Mouse (Mus musculus): ENCODE results near the gene Cd248. TPM values are rescaled to one million over a fixed set of nuclear protein-coding genes. Genes with fewer than 3 reads are reported as not detected.
"Not testable (repeated sequence)": the region's sequence is repeated elsewhere in the genome, so short reads cannot be mapped to it uniquely, and the experiment has no call there.

The Cd248 gene
- total RNA-seq, 2 experiments from 2014 or later = 13.8 to 23.3 TPM

DNA sequence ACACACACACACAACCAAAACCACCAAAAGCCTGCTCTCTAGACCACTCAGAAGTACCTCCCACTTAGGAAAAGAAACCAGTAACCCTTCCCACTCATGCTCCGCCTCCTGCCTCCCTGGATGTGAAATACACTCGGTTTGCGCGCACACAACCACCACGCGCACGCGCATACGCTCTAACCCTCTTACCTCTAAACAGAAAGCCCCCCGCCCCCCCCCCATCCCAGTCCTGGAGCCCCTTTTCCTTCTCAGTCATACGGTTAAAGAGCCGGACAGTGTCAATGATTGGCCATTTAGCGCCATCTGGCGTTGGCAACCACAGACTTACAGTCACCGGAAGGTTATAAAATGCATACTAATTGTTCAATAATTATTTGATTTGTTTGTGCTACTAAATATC lies 5.2 kb downstream of the Cd248 start:
- DNase-seq = no peak

DNA sequence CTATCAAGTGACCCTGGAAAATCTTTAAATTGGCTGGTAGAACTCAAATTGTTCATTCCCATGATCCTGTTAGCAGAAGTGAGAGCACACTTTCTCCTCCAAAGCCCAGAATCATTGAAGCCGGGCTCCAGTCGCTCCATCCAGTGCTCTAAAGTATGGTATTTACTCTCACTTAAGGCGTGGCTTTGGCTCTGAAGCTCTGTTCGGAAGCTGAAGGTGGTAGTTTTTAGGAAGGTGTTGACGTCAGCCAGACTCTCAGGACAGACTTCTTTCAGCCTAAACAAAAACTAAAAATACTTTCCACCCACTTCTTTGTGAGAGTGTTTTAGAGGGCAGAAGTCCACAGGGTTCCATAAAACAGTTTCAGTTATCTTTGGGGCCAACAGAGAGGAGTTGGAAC lies 5.6 kb downstream of the Cd248 start:
- no peak for DNase-seq

DNA sequence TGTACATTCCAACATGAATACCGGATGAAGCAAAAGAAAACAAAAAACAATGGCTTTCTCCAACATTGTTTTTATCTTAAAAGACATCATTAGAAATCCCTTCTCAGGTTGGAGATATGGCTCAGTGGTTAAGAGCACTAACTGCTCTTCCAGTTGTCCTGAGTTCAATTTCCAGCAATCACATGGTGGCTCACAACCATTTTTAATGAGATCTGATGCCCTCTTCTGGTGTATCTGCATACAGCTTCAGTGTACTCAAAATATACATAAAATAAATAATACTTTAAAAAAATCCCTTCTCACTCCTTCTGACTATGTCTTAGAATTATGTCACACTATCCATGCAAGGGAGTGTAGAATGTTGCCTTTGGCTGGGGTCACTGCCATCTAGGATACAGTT lies 11.4 kb downstream of the Cd248 start:
- DNase-seq = no peak

DNA sequence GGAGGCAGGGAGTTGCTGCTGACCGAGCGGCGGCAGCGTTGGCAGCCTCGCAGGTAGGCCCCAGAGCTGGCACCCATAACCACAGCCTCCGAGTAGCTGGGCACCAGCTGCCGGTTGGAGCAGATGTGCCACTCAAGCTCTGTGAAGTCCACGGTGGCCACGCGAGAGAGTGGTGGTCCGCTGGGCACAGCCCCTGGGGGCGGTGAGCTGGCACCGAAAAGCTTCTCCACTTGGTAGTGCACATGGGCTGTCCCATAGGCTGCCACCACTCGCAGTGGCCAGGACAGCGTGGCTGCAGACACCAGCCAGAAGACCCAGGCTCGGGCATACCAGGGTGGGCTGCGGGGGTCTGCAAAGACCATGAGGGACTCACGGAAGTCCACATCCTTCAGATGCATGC lies 14.1 kb downstream of the Cd248 start:
- DNase-seq = no peak

DNA sequence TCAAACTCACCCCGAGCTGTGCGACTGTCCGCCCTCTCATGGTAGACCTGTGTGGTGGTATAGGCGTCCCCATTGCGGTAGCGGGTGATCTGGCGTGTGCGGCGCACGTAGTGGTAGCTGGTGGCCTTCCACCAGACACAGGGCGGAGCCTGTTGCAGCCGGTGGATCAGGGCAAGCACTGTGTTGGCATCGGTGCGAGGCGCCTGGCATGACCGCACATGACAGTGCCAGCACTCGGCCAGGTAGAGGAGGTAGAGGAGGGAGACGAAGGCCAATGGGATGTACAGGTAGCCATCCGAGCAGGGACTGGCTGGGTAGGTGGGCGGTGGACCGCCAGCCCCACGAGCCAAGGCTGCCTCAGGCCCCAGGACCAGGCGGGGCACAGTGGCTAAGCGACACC lies 14.7 kb downstream of the Cd248 start:
- DNase-seq = no peak

DNA sequence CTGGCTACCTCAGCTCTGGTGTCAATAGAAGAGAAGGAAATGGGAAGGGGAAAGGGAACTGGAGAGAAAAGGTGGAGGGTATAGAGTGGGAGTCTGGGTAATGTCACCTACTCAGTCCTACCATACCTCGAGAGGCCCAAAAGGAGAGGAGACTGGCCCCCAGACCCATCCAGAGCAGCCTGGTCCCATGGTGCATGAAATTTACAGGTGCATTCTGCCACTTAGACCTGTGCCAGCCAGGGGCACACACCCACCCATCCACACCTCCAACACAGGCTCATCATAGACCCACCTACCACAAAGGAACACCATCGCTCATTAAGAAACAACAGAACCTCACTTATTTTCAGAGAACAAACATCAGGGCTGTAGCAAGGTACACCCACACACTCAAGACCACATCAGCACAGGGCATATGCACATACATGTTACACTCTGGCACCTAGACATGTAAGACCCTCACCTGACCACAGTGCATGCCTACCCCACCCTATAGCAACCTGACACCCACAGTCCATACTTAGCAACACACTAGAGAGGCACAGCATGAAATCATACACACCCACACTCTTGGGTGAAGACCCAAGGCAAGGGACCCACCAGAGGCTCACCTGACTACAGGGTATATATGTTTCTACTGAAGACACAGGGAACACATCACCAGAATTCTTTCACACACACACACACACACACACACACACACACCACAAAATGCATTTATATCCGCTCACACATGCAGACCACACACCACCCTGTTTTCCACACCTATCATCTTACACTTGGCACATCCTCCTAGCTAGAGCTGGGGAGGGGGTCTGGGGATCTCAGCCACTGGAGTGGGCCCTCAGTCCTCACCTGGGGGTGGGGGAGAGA lies 16.3 kb downstream of the Cd248 start:
- DNase-seq = no peak

DNA sequence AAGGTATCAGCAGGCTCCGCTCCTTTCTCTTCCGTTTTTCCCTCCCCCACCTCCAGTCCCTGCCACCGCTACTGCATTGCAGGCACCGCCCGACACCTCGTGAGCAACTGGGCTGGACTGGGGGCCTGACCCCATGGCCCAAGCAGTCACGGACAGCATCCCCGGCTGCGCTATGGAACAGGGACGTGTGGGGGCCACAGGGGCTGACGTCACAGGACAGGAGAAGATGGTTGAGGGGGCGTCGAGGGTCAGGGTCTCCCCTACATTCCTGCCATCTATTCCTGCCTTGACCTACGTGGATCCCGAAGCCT lies 16.9 kb downstream of the Cd248 start:
- DNase-seq = no peak

DNA sequence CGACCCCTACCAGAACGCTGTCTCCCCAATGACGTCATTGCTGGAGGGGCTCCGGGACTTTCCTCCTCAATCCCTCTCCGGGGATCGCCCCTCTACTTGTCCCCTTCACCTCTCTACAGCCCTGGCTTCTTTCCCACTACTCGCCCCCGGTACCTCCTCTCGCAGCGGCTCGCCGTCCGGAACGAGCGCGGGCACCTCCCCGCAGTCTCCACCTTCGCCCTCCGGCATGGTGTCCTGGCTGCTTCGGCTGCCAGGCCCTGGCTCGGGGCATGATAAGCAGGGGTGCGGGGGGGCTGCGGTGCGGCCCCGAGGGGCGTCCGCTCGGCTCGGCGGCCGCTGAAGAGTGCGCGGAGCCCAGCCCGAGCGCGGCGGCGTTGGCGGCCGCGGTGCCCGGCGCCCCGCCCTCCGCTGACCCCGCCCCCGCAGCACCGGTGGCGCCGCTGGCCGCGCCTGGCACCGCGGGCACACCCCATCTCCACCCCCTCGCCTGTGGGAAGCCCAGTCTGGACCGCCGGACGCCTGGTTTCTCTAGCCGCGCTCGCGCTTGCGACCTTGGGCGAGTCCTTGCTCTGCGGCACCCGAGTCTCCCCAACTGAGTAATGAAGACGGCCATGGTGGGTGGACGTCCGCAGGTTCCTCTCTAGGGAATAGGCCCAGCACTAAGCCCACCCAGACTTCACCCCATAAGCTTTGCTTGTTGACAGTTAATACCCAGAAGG lies 17.4 kb downstream of the Cd248 start, which contains the start of gene Tmem151a:
TSS of gene Tmem151a (minus strand) at position 387 of the 719 bp plus-strand sequence.
- no peak for DNase-seq

DNA sequence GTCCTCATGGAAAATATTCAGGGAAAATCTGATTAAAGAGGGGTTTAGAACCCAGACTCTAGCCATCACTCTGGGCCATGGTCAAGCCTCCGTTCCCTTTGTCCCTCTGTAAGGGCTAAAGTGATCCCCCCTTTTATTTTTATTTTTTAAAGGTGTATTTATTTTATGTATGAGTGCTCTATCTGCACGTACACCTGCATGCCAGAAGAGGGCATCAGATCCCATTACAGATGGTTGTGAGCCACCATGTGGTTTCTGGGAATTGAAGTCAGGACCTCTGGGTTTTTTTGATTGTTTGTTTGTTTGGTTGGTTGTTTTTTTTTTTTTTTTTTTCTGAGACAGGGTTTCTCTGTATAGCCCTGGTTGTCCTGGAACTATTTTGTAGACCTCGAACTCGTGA lies 18.7 kb downstream of the Cd248 start:
- not testable (repeated sequence) for DNase-seq

DNA sequence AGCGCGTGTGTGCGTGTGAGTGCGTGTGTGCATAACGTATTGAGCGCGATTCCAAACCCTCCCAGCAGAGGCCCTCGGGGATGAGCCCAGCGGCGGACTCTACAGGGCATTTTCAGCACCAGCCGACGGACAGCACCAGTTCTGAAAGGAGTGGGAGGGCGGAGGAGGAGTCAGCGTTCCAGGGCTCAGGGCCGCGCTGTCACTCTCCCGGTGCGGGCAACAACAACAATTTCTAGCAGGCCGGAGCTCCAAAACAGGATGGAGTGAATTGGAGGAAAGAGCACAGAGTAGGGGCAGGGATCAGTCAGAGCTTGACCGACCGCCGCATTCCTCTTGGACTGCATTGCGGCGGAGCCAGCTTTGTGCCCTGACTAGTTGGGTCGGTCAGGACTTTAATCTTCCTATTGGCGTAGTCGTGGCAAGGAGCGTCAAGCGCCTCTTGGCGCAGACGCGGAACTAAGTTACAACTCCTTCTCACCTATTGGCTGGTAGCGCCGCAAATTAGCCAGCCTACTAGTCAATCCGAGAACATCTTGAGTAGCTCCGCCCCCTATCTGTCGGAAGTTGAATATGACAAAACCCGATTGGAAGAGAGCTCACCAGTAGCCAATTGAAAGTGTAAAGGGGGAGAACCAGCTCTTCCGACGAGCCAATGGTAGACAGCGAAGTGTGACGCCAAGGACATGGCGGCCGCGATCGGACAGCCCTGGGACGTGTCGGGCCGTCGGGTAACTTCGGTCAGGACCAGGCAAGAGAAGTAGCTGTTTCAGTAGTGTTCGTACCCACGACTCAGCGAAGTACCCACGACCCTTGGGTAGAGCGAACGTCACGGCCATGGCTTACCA lies 20.2 kb downstream of the Cd248 start, which contains the start of gene Yif1a:
TSS of gene Yif1a (plus strand) at position 655 of the 845 bp plus-strand sequence.
- peak; percentile 96 for DNase-seq

DNA sequence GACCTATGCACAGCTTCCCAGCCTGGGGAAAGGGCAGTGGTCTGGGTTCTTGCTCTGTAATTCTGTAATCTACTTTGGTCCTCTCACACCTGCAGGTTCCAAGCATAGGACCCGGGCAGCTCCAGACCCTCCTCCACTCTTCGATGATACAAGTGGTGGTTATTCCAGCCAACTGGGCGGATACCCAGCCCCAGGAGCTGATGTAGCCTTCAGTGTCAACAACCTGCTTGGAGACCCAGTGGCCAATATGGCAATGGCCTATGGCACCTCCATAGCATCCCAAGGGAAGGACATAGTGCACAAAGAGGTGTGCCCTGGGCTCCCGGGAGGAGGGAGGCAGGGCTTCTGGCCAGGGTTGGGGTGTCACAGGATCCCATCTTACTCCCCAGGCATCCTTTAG lies 21.4 kb downstream of the Cd248 start:
- no peak for DNase-seq

DNA sequence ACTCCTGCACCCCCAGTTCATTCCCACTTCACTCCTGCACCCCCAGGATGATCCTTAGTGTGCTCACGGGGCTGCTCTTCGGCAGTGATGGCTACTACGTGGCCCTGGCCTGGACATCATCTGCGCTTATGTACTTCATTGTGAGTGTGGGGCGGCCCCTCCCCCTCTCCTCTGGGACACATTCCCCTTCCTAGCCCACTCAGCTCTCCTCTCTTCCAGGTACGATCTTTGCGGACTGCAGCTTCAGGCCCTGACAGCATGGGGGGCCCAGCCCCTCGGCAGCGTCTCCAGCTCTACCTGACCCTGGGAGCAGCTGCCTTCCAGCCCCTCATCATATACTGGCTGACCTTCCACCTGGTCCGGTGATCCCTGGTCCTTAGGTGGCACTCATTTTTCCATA lies 24.2 kb downstream of the Cd248 start:
- DNase-seq = no peak

DNA sequence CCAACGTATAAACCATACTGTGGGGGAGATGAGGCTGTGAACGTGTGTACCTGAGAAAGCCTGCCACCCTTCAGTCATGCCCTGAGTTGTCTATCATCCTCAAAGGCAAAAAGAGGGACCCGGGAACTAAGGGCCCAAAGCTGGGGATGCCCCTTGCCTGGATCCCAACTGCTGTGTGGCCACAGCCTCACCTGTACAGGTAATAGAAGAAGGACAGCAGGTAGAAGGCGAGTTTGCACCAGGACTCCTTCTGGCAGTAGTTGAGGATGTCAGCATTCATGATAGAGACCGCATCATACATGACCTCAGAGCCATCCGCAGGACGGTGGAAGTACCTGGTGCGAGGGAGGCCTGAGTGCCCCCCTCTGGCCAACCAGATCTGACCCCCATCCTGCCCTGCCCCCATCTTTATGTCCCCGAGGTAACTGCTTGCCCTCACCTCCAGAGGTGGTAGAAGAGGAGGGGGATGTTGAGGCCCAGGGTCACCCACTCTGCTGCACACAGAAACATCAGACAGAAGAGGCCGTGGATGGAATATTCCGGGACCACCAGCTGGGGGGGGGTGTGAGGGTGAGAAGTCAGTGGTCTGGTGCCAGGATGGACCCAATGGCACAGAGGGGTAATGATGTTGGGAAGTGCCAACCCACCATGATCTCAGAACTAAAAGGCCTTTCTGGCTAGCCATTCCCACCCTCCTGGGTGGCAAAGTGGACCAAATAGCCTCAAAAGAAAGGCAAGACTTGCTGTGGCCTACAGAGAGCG lies 25.8 kb downstream of the Cd248 start:
- no peak for DNase-seq

DNA sequence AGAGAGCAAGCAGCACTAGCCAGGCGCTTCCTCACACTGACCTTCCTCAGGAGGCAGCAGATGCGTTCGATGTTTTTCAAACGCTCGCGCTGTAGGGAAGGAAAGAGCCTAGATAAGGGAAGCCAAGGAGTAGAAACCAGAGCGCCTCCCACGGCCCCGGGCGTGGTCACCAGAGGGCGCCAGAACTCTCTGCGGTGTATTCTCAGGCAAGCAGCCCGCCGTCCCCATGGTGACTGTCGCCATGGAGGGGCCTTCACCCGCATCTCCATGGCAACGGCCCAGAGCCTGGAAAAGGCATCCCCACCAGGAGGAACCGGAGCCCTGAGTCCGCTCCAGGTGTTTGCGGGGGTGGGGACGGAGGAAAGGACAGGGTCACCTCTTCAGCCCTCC lies 26.4 kb downstream of the Cd248 start:
- peak; percentile 78 for DNase-seq

DNA sequence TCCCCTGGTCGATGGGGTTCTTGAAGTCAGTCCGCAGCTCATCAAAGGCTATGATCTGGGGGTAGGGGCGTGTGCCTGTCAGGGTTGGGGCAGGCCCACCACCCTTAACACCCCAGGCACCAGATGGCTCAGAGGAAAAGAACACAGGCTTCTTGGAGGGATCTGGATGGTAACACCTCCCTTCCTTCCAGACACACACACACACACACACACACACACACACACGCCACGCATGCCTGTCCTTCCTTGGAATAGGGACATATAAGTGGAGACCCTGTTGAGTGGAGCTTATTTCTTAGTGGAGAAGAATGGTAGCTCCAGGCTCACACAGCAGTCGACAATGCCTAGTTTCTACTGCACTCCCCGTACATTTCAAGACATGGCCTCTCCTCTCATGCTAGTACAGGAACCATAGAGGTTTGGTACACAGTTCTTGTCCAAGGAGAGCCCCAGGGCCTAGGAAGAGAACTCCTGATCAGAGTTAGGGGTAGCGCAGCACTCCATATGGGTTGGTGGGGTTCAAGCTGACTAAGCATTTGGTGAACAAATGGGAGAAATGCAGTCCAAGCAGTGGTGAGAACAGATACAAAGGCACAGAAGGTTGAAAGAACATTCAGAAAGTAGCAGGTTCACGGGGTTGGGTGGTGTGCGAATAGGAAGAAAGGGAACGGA lies 27.0 kb downstream of the Cd248 start:
- DNase-seq = no peak

DNA sequence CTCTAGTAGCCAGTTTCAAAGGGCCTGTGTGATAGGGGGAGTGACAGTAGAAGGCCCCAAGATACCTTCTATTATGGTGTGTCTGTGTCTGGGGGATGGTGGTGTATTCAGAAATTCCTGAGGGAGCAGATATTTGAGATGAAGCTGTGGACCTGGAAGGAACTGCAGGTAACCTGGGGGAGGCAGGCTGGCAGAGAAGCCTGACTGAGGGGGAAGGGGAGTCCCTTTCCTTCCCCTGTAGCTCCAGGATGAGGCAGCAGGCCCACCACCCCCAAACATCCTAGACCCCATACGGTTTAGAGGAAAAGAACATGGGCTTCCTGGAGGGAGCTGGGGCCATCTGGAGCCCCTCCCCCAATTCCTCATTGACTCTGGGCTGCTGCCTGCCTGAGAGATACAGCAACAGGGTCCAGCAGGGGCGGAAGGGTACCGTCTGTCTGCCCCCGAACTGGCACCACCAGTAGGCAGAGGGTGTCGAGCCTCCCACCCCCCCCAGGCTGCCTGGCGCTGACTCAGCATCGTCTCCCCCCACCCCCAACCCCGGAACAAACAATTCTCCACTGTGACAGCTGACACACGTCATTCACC lies 28.1 kb downstream of the Cd248 start:
- DNase-seq = no peak

DNA sequence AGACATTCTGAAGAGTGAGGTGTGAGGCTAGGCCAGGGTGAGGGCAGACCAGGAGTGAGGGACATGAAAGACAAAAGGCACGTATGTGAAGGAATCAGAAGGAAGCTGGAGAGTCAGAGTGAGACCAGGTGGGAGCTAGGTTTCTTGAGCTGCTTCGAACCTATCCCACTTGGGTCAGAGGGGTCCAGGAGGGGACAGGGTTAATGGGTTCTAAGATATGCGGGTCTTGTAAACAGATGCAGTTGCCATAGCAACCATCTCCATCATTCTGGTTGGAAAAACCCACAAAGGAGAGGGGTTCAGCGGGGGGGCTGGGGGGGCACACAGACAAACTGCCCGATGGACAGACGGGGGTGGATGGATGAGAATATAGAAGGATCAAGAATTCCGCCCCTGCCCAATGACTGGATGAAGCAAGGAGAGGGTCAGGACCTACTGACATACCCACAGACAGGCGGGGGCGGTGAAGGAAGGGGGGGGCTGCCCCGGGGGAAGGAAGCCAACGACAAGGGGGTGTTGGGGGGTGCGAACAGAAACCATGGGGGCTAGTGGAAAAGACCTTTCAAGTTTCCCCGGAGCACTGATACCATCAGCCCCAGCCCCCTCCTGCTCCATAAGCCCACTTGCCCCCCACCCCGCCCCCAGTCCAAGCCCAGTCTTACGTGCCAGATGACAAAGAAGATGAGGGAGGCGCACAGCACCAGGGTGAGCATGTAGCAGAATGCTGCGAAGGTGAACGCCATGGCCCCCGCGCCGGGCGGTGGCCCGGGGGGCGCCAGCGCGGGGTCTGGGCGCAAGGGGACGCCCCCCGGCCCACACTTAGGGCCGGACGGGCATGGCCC lies 29.9 kb downstream of the Cd248 start:
- DNase-seq = no peak

DNA sequence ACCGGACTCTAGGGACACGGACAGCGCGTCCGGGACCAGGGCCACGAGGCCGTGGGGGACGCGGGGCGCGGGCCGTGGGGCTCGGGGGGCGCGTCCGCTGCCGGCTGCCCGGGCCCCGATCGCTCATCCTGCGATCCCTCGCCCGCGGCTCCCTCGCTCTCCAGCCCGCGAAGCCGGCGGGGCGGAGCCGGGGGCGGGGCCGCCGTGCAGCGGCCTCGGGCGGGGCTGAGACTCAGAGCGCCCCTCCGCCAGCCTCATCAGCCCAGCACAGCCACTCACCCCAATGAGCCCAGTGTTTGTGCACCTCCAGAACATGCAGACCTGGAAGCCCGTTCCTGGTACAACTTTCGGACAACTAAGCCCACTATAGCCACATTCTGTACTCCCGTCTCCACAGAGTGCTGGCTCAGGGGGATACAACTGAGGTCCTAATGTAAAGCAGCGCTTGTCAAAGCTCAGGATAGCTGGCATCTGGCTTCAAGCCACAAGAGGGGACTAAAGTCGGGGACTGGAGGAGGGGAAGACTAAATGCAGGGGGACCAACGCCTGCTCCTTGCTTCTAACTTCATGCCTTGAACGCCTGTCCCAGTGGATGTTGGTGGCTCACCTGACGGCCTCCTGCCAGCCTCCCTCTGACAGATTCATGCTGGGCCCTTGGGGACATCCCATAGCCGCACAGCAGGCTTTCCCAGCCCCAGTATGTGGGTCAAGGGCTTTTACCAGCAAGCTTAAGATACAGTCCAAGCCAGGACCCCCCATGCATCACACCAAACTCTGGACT lies 30.7 kb downstream of the Cd248 start, which contains the start of gene Cnih2:
TSS of gene Cnih2 (minus strand) at position 159 of the 781 bp plus-strand sequence.
- peak; percentile 64 for DNase-seq

DNA sequence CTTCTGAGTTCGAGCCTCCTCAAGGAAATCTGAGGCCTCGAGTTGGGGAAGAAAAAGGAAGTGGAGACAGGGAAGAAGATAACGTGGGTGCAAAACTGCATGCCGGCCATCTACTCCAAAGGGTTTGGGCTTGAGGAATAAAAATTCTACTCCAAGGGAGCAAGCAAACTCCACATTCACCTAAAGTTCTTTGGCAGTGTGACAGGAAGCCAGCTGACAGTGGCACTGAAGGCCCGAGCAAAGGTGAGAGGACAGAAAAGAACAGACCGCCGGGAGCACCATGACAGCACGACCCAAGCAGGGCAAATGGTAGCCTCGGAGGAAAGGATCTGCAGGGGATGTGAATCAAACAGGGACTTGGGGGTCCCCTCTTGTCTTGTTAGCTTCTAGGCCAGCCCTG lies 38.2 kb downstream of the Cd248 start:
- DNase-seq = no peak
